Mouse (Mus musculus) CH12.LX (cell line): ENCODE measurements around the gene Wfdc12. TPM values are rescaled to one million over a fixed set of nuclear protein-coding genes. Genes with fewer than 3 reads are reported as not detected.

ENCODE experiments used
- DNase-seq: peaks from one replicate; pipeline ENCODE4 v3.0.0-alpha.2; 2013; ENCODE audit errors: extremely low read depth
- H3K27ac ChIP-seq: 2 replicates; pipeline ENCODE4 v1.5.1; 2012; ENCODE audit warnings: low read depth, mild to moderate bottlenecking, control low read depth, moderate library complexity; ENCODE audit not compliant: insufficient read depth
- H3K27me3 ChIP-seq: replicated peaks from 2 replicates; pipeline ENCODE3; 2012; ENCODE audit warnings: inconsistent platforms
- H3K36me3 ChIP-seq, 2 experiments: replicated peaks in 1 of 2; 2 replicates each; pipeline versions ENCODE3 to v1.6.1; 2012; ENCODE audit warnings: inconsistent platforms in 1 of 2, low read length in 1 of 2, mild to moderate bottlenecking in 1 of 2, mixed read lengths in 1 of 2, moderate library complexity in 1 of 2; ENCODE audit not compliant: control insufficient read depth in 1 of 2, insufficient read depth in 1 of 2
- H3K4me1 ChIP-seq, 2 experiments: 2 replicates each; pipeline ENCODE4 v1.6.1; 2012; ENCODE audit warnings: inconsistent platforms in 1 of 2, moderate library complexity in 1 of 2; ENCODE audit not compliant: insufficient read depth in 2 of 2, control insufficient read depth in 1 of 2
- H3K4me2 ChIP-seq: 2 replicates; pipeline ENCODE4 v1.6.1; 2012; ENCODE audit warnings: low read depth, mild to moderate bottlenecking, control low read depth; ENCODE audit not compliant: poor library complexity, insufficient read depth, severe bottlenecking
- H3K4me3 ChIP-seq, 3 experiments: fragments of 150-350 bp in 1 of 3; sonication (generic) in 1 of 3; replicated peaks in 1 of 3; 2 replicates each; pipeline versions ENCODE3 to v1.5.1; 2011 to 2012; ENCODE audit warnings: low read depth in 2 of 3, low read length in 2 of 3, mild to moderate bottlenecking in 2 of 3, moderate library complexity in 2 of 3, control low read depth in 1 of 3, improper control_type of control experiment in 1 of 3, inconsistent platforms in 1 of 3, mixed read lengths in 1 of 3; ENCODE audit not compliant: poor library complexity in 1 of 3
- H3K79me2 ChIP-seq: replicated peaks from 2 replicates; pipeline ENCODE4 v1.6.1; 2012; ENCODE audit warnings: mild to moderate bottlenecking, moderate library complexity; ENCODE audit not compliant: control insufficient read depth, poor library complexity, insufficient read depth, severe bottlenecking; ENCODE audit errors: extremely low read depth
- H3K9ac ChIP-seq: 2 replicates; pipeline ENCODE4 v1.6.1; 2012; ENCODE audit warnings: low read depth, mild to moderate bottlenecking, control low read depth, moderate library complexity; ENCODE audit not compliant: insufficient read depth
- H3K9me3 ChIP-seq: replicated peaks from 2 replicates; pipeline ENCODE3; 2012; ENCODE audit warnings: low read length, inconsistent platforms, mixed read lengths
- BHLHE40 ChIP-seq: IDR thresholded peaks from 2 replicates; pipeline ENCODE4 v1.6.1; 2011; ENCODE audit warnings: mild to moderate bottlenecking, low read depth, low read length, improper control_type of control experiment
- CTCF ChIP-seq, 2 experiments: IDR thresholded peaks in 1 of 2; conservative IDR thresholded peaks in 1 of 2; 2 replicates each; pipeline ENCODE4 v1.5.1; 2011 to 2012; ENCODE audit warnings: low read depth in 2 of 2, low read length in 2 of 2, improper control_type of control experiment in 1 of 2, inconsistent platforms in 1 of 2, mild to moderate bottlenecking in 1 of 2, moderate library complexity in 1 of 2
- EP300 ChIP-seq: IDR thresholded peaks from 2 replicates; pipeline ENCODE4 v1.6.1; 2011; ENCODE audit warnings: low read length, improper control_type of control experiment
- ETS1 ChIP-seq: conservative IDR thresholded peaks from 2 replicates; pipeline ENCODE4 v1.6.1; 2012; ENCODE audit warnings: low read depth, mild to moderate bottlenecking, inconsistent platforms, low read length, improper control_type of control experiment, moderate library complexity
- HCFC1 ChIP-seq: IDR thresholded peaks from 2 replicates; pipeline ENCODE4 v1.6.1; 2012; ENCODE audit warnings: low read depth, mild to moderate bottlenecking, inconsistent platforms, low read length, improper control_type of control experiment
- IRF4 ChIP-seq: IDR thresholded peaks from 2 replicates; pipeline ENCODE4 v1.6.1; 2014; ENCODE audit warnings: low read depth, mild to moderate bottlenecking, inconsistent platforms, low read length, improper control_type of control experiment
- JUND ChIP-seq: conservative IDR thresholded peaks from 2 replicates; pipeline ENCODE4 v1.6.1; 2011; ENCODE audit warnings: low read depth, low read length, improper control_type of control experiment
- MYC ChIP-seq: IDR thresholded peaks from 2 replicates; pipeline ENCODE4 v1.6.1; 2011; ENCODE audit warnings: low read depth, mild to moderate bottlenecking, improper control_type of control experiment, low read length
- POLR2AphosphoS2 ChIP-seq: IDR thresholded peaks from 2 replicates; pipeline ENCODE4 v1.6.1; 2011; ENCODE audit warnings: low read depth, low read length, improper control_type of control experiment
- USF2 ChIP-seq: conservative IDR thresholded peaks from 2 replicates; pipeline ENCODE4 v1.6.1; 2011; ENCODE audit warnings: low read depth, low read length, improper control_type of control experiment
- ZNF384 ChIP-seq: IDR thresholded peaks from 2 replicates; pipeline ENCODE4 v1.6.1; 2012; ENCODE audit warnings: low read depth, low read length, improper control_type of control experiment, inconsistent platforms
- dilution Hi-C: fragments of 300-500 bp; cut with MboI; formaldehyde crosslinking; loops from 2 replicates; pipeline ENCODE4 v1.14.3; 2020; ENCODE audit warnings: low sequenced_read_pairs; ENCODE audit not compliant: extremely low pct_unique_long_range_greater_than_20kb, extremely low pct_ligation_motif_present
- in situ Hi-C: fragments of 300-500 bp; cut with MboI; formaldehyde crosslinking; loops from 3 replicates; pipeline ENCODE4 v1.14.3; 2019; ENCODE audit warnings: low sequenced_read_pairs, low pct_ligation_motif_present, low pct_unique_long_range_greater_than_20kb, mixed read lengths
- polyA plus RNA-seq: library from polyadenylated mRNA; unstranded; fragments of >175 nt; gene quantifications from 2 replicates; pipeline ENCODE4 v1.2.1, GENCODE M21; 2012; ENCODE audit warnings: low read depth; ENCODE audit not compliant: insufficient read length
- total RNA-seq, 2 experiments: library from RNA; depleted of rRNA; stranded (reverse); fragments of 300-350 nt in 1 of 2; fragments of >200 nt in 1 of 2; gene quantifications; 2 replicates each; pipeline ENCODE4 v1.2.3; 2012 to 2014

The Wfdc12 gene
- total and polyA plus RNA-seq, 3 experiments, result not detected

GRCm38 (mm10) chr2:164195971-164196699, 5.7 kb upstream of the Wfdc12 start (continued):
- peak; percentile 37; the same call in 1 of the 2 replicates for TF ChIP-seq IRF4
- TF ChIP-seq HCFC1, result no peak
- TF ChIP-seq ZNF384, result no peak
- TF ChIP-seq BHLHE40, result peak; percentile 77
- peak; percentile 58; the same call in 1 of the 2 replicates for TF ChIP-seq EP300
- TF ChIP-seq POLR2AphosphoS2, result no peak
- no peak for TF ChIP-seq USF2
- no peak; the same call in 1 of the 2 replicates for TF ChIP-seq JUND

GRCm38 (mm10) chr2:164194959-164195630, 4.7 kb upstream of the Wfdc12 start:
- H3K27ac ChIP-seq, result no peak overlapping the region
- TF ChIP-seq ZNF384, result peak; percentile 43
- no peak for TF ChIP-seq ETS1
- TF ChIP-seq IRF4, result peak; percentile 54; the same call in 1 of the 2 replicates
- TF ChIP-seq, all 38 proteins: peak for 2
- in situ Hi-C loops, result no loop called here
- peaks cover 9% of the 10 kb centered on the region for H3K9me3 ChIP-seq
- H3K79me2 ChIP-seq, result no peaks in the 10 kb centered on the region
- dilution Hi-C loops, result no loop called here
- H3K36me3 ChIP-seq, result no peaks in the 10 kb centered on the region
- peaks cover 19 to 32% of the 10 kb centered on the region in 2 experiments for H3K4me1 ChIP-seq
- H3K27me3 ChIP-seq, result no peaks in the 10 kb centered on the region
- H3K4me3 ChIP-seq, result no peak overlapping the region
- H3K4me2 ChIP-seq, result no peak overlapping the region
- H3K9ac ChIP-seq, result no peak overlapping the region
- DNase-seq, result no peak

DNA sequence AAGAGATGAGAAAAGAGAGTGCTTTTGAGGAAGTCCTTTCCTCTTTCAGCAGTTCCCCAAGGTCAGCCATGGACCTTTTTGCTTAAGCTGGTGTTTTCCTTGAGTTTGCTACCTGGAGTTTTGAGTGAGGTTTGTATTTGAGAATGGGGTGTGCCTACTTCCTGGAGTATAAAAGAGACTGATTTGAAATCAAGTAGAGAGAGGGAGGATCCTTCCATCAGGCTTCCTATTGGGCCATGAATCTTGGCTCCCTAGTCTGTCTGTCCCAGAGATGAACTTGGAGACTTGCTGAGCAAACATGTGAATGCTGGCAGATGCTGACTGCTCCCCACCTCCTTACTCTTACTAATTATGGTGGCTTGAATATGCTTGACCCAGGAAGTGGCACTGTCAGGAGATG, 1.9 kb upstream of the Wfdc12 start:
- Histone ChIP-seq H3K27me3 (no peaks in the 10 kb centered on the region), H3K4me3 (no peak overlapping the region), H3K36me3 (no peaks in the 10 kb centered on the region), H3K4me1 (peaks cover 19 to 32% of the 10 kb centered on the region in 2 experiments), H3K9me3 (peaks cover 9% of the 10 kb centered on the region), H3K9ac (no peak overlapping the region), H3K79me2 (no peaks in the 10 kb centered on the region), H3K4me2 (no peak overlapping the region), H3K27ac (no peak overlapping the region)
- DNase-seq, result no peak
- dilution Hi-C loops (no loop called here), in situ Hi-C loops (no loop called here)
- TF ChIP-seq MYC (no peak), CTCF (conservative IDR thresholded peaks at IDR 0.05 in 1 of 2, IDR thresholded peaks at IDR 0.05 in 1 of 2; ENCODE audit: low read depth in 2 of 2, low read length in 2 of 2) (no peak), POLR2AphosphoS2 (no peak)
